8 mouse cellular contexts compared by ENCODE assay signal in the genomic region with DNA sequence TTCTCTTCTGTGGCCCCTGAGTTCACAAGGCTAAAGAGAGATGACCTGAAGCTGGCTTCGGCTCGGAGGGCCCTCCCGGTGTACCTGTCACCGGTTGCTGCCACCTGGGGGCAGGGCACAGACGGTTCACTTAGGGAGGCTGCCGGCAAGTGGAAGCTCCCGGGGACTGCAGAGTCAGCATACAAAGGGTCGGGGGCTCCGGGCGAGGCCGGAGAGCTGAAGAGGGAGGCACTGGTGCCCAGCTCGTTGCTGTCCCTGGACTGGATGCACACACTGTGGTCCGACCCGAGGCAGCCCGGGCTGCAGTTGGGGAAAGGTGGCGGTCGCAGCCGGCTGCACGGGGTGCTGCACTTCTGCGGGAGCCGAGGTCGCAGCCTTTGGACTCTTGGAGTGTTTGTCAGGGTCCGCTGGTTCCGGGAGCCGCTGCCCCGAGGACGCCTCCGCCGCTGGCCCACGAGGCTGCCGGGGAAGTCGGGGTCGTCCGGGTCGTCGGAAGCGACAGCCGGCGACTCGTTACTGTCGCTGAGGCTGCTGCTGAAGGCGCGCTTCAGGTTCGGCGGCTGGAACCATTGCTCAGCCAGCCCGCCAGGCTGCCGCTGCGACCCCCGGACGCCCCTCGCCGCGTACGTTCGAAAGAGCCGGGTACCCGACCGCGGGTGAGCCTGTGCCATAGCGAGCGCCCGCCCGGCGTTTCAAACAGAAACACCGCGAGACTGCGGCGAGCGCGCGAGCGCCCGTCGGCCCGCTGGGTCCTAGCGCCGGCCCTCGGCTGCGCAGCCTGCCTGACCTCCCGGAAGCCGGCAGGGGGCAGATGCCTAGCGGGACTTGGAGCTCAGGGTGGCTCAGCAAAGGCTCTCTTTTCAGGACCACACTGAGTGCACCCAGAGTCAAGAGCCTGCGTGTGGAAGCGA. TPM values are rescaled to one million over a fixed set of nuclear protein-coding genes. Genes with fewer than 3 reads are reported as not detected.
DNase-seq lines count a peak whose midpoint lies in the region; ATAC-seq and TF ChIP-seq lines count a peak whose summit lies in the region.

A gene (minus strand): TSS at position 704 of the 911 bp plus-strand sequence.

- H3K36me3 ChIP-seq in heart, embryonic 15.5 days, result no peaks in the 10 kb centered on the region
- peaks cover 20% of the 10 kb centered on the region for H3K36me3 ChIP-seq in liver, embryonic 14.5 days (replicated peaks; ENCODE audit: control insufficient read depth, insufficient read depth, low read depth)
- peaks cover 4% of the 10 kb centered on the region for H3K36me3 ChIP-seq in neural tube, embryonic 11.5 days (ENCODE audit: control insufficient read depth, insufficient read depth, low read length)
- no peaks in the 10 kb centered on the region for H3K36me3 ChIP-seq in stomach, postnatal 0 days (ENCODE audit: control insufficient read depth, insufficient read depth, low read length)

- H3K4me3 ChIP-seq in brown adipose tissue, adult 24 weeks (ENCODE audit: insufficient read depth, low read depth, low read length), result peak within 1 kb of the TSS; percentile 80
- H3K4me3 ChIP-seq in heart, embryonic 15.5 days, result peak within 1 kb of the TSS; percentile 94
- H3K4me3 ChIP-seq in liver, embryonic 14.5 days (ENCODE audit: insufficient read depth in 1 of 2, low read depth in 2 of 2, low read length in 2 of 2), result peak within 1 kb of the TSS; percentile 82 to 97
- H3K4me3 ChIP-seq in neural tube, embryonic 11.5 days (ENCODE audit: low read depth, low read length), result peak within 1 kb of the TSS; percentile 86
- H3K4me3 ChIP-seq in stomach, postnatal 0 days (ENCODE audit: low read depth, low read length), result peak within 1 kb of the TSS; percentile 85

- H3K27me3 ChIP-seq in heart, embryonic 15.5 days, result no peaks in the 10 kb centered on the region
- H3K27me3 ChIP-seq in liver, embryonic 14.5 days (ENCODE audit: control insufficient read depth, insufficient read depth, low read length), result no peaks in the 10 kb centered on the region
- no peaks in the 10 kb centered on the region for H3K27me3 ChIP-seq in neural tube, embryonic 11.5 days (ENCODE audit: control insufficient read depth, insufficient read depth, low read length)
- no peaks in the 10 kb centered on the region for H3K27me3 ChIP-seq in stomach, postnatal 0 days (ENCODE audit: control insufficient read depth, insufficient read depth, low read length)

- no peaks in the 10 kb centered on the region for H3K4me1 ChIP-seq in brown adipose tissue, adult 24 weeks (ENCODE audit: control insufficient read depth, insufficient read depth, insufficient read length, low read length)
- H3K4me1 ChIP-seq in heart, embryonic 15.5 days (replicated peaks), result peaks cover 39% of the 10 kb centered on the region
- H3K4me1 ChIP-seq in liver, embryonic 14.5 days (replicated peaks; ENCODE audit: control insufficient read depth in 2 of 2, insufficient read depth in 2 of 2, low read length in 1 of 2), result peaks cover 21 to 30% of the 10 kb centered on the region in 2 experiments
- peaks cover 3% of the 10 kb centered on the region; the same call in 1 of the 2 replicates for H3K4me1 ChIP-seq in neural tube, embryonic 11.5 days (ENCODE audit: control insufficient read depth, insufficient read depth, low read length)
- H3K4me1 ChIP-seq in stomach, postnatal 0 days (replicated peaks; ENCODE audit: control insufficient read depth, insufficient read depth), result no peaks in the 10 kb centered on the region

- no peak within 1 kb of the TSS for H3K27ac ChIP-seq in brown adipose tissue, adult 24 weeks (replicated peaks; ENCODE audit: low read depth, low read length)
- H3K27ac ChIP-seq in heart, embryonic 15.5 days, result peak within 1 kb of the TSS; percentile 39; the same call in 1 of the 2 replicates
- H3K27ac ChIP-seq in liver, embryonic 14.5 days, result peak within 1 kb of the TSS; percentile 20; the same call in 1 of the 2 replicates
- H3K27ac ChIP-seq in neural tube, embryonic 11.5 days (ENCODE audit: low read depth, low read length), result no peak within 1 kb of the TSS
- H3K27ac ChIP-seq in stomach, postnatal 0 days (replicated peaks), result no peak within 1 kb of the TSS

- peak within 1 kb of the TSS; percentile 94 for H3K4me2 ChIP-seq in heart, embryonic 15.5 days
- H3K4me2 ChIP-seq in liver, embryonic 14.5 days (ENCODE audit: low read depth), result peak within 1 kb of the TSS; percentile 87
- peak within 1 kb of the TSS; percentile 73 for H3K4me2 ChIP-seq in neural tube, embryonic 11.5 days (ENCODE audit: low read depth)
- H3K4me2 ChIP-seq in stomach, postnatal 0 days (replicated peaks; ENCODE audit: low read depth), result peak within 1 kb of the TSS; percentile 89

- WGBS in heart, embryonic 15.5 days, result under 1% methylated on average over 83 of the region's 84 CpGs
- WGBS in liver, embryonic 14.5 days (ENCODE audit: insufficient replicate concordance), result under 1% methylated on average over 84 of the region's 84 CpGs
- under 1% methylated on average over 77 of the region's 84 CpGs for WGBS in neural tube, embryonic 11.5 days
- under 1% methylated on average over 84 of the region's 84 CpGs for WGBS in stomach, postnatal 0 days

- TF ChIP-seq CTCF in liver, embryonic 14.5 days (IDR thresholded peaks at IDR 0.05; ENCODE audit: low read depth), result peak; percentile 91
- peak; percentile 97 for TF ChIP-seq CTCF in stomach, postnatal 0 days (IDR thresholded peaks at IDR 0.05; ENCODE audit: low read depth)

- no peaks in the 10 kb centered on the region for H3K9me3 ChIP-seq in heart, embryonic 15.5 days (replicated peaks)
- no peaks in the 10 kb centered on the region for H3K9me3 ChIP-seq in liver, embryonic 14.5 days (ENCODE audit: control insufficient read depth, low read length)
- no peaks in the 10 kb centered on the region for H3K9me3 ChIP-seq in neural tube, embryonic 11.5 days (ENCODE audit: control insufficient read depth, low read length)
- H3K9me3 ChIP-seq in stomach, postnatal 0 days (ENCODE audit: control insufficient read depth, low read length), result no peaks in the 10 kb centered on the region

- peak; percentile 94 for DNase-seq in CD4-positive, CD25-positive, alpha-beta regulatory T cell, adult 2 months (ENCODE audit: low read depth, low spot score)
- DNase-seq in fibroblast of lung, adult 2 months (ENCODE audit: low read depth), result peak; percentile 49
- peak; percentile 92 to 94 for DNase-seq in kidney, postnatal 25 days
- peak; percentile 76 to 83 (median 78) for DNase-seq in liver, embryonic 14.5 days (ENCODE audit: low read depth in 3 of 3, low spot score in 3 of 3)
- DNase-seq in neural tube, embryonic 11.5 days (ENCODE audit: low spot score), result peak; percentile 94
- DNase-seq in stomach, postnatal 0 days (ENCODE audit: low spot score), result peak; percentile 93

- TF ChIP-seq EP300 in liver, embryonic 14.5 days (IDR thresholded peaks at IDR 0.05; ENCODE audit: low read depth), result peak; percentile 77
- TF ChIP-seq EP300 in stomach, postnatal 0 days (optimal IDR thresholded peaks at IDR 0.05), result peak; percentile 98

- peak; percentile 91 for ATAC-seq in heart, embryonic 15.5 days (replicated peaks; ENCODE audit: insufficient number of reproducible peaks, insufficient read depth, low FRiP score, low read depth)
- peak; percentile 96 for ATAC-seq in liver, embryonic 14.5 days (ENCODE audit: insufficient read depth)
- peak; percentile 94 for ATAC-seq in neural tube, embryonic 11.5 days (ENCODE audit: insufficient read depth, low FRiP score, low TSS enrichment)
- ATAC-seq in stomach, postnatal 0 days (ENCODE audit: low FRiP score, low TSS enrichment), result peak; percentile 94

- H3K9ac ChIP-seq in heart, embryonic 15.5 days, result peak within 1 kb of the TSS; percentile 73
- H3K9ac ChIP-seq in liver, embryonic 14.5 days (replicated peaks), result peak within 1 kb of the TSS; percentile 90
- H3K9ac ChIP-seq in neural tube, embryonic 11.5 days (ENCODE audit: low read length), result peak within 1 kb of the TSS; percentile 83
- peak within 1 kb of the TSS; percentile 75 for H3K9ac ChIP-seq in stomach, postnatal 0 days (ENCODE audit: low read length)

RNA-seq across cellular contexts. Expression of the gene that starts here (rescaled TPM):
- not detected in 2 replicates for polyA plus RNA-seq in brown adipose tissue, adult 24 weeks (2012; ENCODE audit: insufficient read depth, insufficient read length, missing spikeins)
- 10.0 and 11.4 TPM in 2 replicates for polyA plus RNA-seq in heart, embryonic 15.5 days (2015; fragmentation: Nextera tagmentation; extraction: Ambion mirVana)
- polyA plus RNA-seq in liver, embryonic 14.5 days (2012; rRNA removed), result 4.5 and 5.7 TPM in 2 replicates
- polyA plus RNA-seq in liver, embryonic 14.5 days (2014; fragmentation: Nextera tagmentation; extraction: Ambion mirVana), result 10.5 and 12.6 TPM in 2 replicates
- polyA plus RNA-seq in neural tube, embryonic 11.5 days (2014; fragmentation: Nextera tagmentation; extraction: Ambion mirVana), result 16.0 and 17.6 TPM in 2 replicates
- polyA plus RNA-seq in stomach, postnatal 0 days (2015; fragmentation: Nextera tagmentation; extraction: Ambion mirVana), result 2.7 and 3.6 TPM in 2 replicates

Comparison
In these comparisons a context has a peak if more than half of its experiments do, and no peak if none do; other contexts are left out.
1. H3K27ac ChIP-seq: peak in heart, embryonic 15.5 days (single experiment) and liver, embryonic 14.5 days (single experiment); none in brown adipose tissue, adult 24 weeks (single experiment), neural tube, embryonic 11.5 days (single experiment) and stomach, postnatal 0 days (single experiment).
2. Peak in every context shown above with its lines, with median percentiles within 50 percentile points of each other: DNase-seq, H3K4me3 ChIP-seq, ATAC-seq, H3K4me2 ChIP-seq and H3K9ac ChIP-seq.